Mouse (Mus musculus) embryonic facial prominence, embryonic 10.5 days (tissue): ENCODE data around the gene Plac1. TPM values are rescaled to one million over a fixed set of nuclear protein-coding genes. Genes with fewer than 3 reads are reported as not detected.
A peak's percentile ranks its signal among the peaks of the same experiment; 100 is the strongest.
"Not testable (repeated sequence)": the region's sequence is repeated elsewhere in the genome, so short reads cannot be mapped to it uniquely, and the experiment has no call there.

Source experiments
- DNase-seq: peaks from one replicate; pipeline ENCODE4 v3.0.0-alpha.2; 2017; ENCODE audit warnings: low spot score
- H3K27ac ChIP-seq: fragments of 300-500 bp; sonication (generic); replicated peaks from 2 replicates; pipeline ENCODE4 v1.5.1; 2016; ENCODE audit warnings: mild to moderate bottlenecking
- H3K27me3 ChIP-seq: fragments of 300-500 bp; sonication (generic); replicated peaks from 2 replicates; pipeline ENCODE4 v1.6.1; 2016; ENCODE audit warnings: low read depth, mild to moderate bottlenecking; ENCODE audit not compliant: poor library complexity, severe bottlenecking
- H3K36me3 ChIP-seq: fragments of 300-500 bp; sonication (generic); replicated peaks from 2 replicates; pipeline ENCODE4 v1.6.1; 2016; ENCODE audit warnings: mild to moderate bottlenecking, moderate library complexity
- H3K4me1 ChIP-seq: fragments of 300-500 bp; sonication (generic); 2 replicates; pipeline ENCODE4 v1.6.1; 2016
- H3K4me3 ChIP-seq: fragments of 300-500 bp; sonication (generic); 2 replicates; pipeline ENCODE4 v1.5.1; 2016; ENCODE audit warnings: mild to moderate bottlenecking, moderate library complexity
- H3K9me3 ChIP-seq: fragments of 300-500 bp; sonication (generic); 2 replicates; pipeline ENCODE4 v1.6.1; 2016; ENCODE audit warnings: mild to moderate bottlenecking
- WGBS: fragments of 180-500 bp; shearing (Covaris S2); methylation state at CpG from one replicate; pipeline ENCODE4 v1.1.7; 2016; 5-methylcytosine and 5-hydroxymethylcytosine counted together
- polyA plus RNA-seq: library from polyadenylated mRNA; unstranded; fragments of >200 nt; fragmentation: Nextera tagmentation; extraction: Ambion mirVana; gene quantifications from 2 replicates; pipeline ENCODE4 v1.2.1, GENCODE M21; 2016

Plac1 gene
- polyA plus RNA-seq, result 4.1 and 4.8 TPM in 2 replicates

GRCm38 (mm10) chrX:53240011-53240410, at the start of gene Plac1:
Gene Plac1 (minus strand): TSS chrX:53240111.
- H3K9me3 ChIP-seq, result no peaks in the 10 kb centered on the region
- no peak for DNase-seq
- peaks cover 3% of the 10 kb centered on the region; the same call in 1 of the 2 replicates for H3K4me1 ChIP-seq
- WGBS, result 72% methylated on average over 4 of the region's 4 CpGs
- H3K36me3 ChIP-seq, result no peaks in the 10 kb centered on the region
- no peak within 1 kb of the TSS for H3K4me3 ChIP-seq
- no peak within 1 kb of the TSS for H3K27ac ChIP-seq
- no peaks in the 10 kb centered on the region for H3K27me3 ChIP-seq

- DNase-seq, result no peak
- 86% methylated on average over 5 of the region's 5 CpGs for WGBS
- H3K4me3 ChIP-seq, result no peak overlapping the region
Observed at GRCm38 (mm10) chrX:53287924-53288323, 48.0 kb upstream of the Plac1 start.

GRCm38 (mm10) chrX:53273124-53273523, 33.2 kb upstream of the Plac1 start, which contains the start of gene Fam122c:
Gene Fam122c (plus strand): TSS chrX:53273424.
- Histone ChIP-seq H3K36me3 (no peaks in the 10 kb centered on the region), H3K4me1 (peaks cover 7% of the 10 kb centered on the region), H3K9me3 (no peaks in the 10 kb centered on the region), H3K27me3 (0 out of 2 replicates have a peak, but pooled peaks cover 4% of the 10 kb centered on the region), H3K4me3 (no peak within 1 kb of the TSS), H3K27ac (no peak within 1 kb of the TSS)
- DNase-seq, result no peak
- 51% methylated on average over 1 of the region's 1 CpGs for WGBS

More at GRCm38 (mm10) chrX:53287924-53288323, 48.0 kb upstream of the Plac1 start:
- H3K27ac ChIP-seq, result no peak overlapping the region
- no peaks in the 10 kb centered on the region for H3K4me1 ChIP-seq
- H3K36me3 ChIP-seq, result no peaks in the 10 kb centered on the region
- H3K9me3 ChIP-seq, result no peaks in the 10 kb centered on the region
- no peaks in the 10 kb centered on the region for H3K27me3 ChIP-seq

- peaks cover 13% of the 10 kb centered on the region for H3K4me1 ChIP-seq
- H3K27ac ChIP-seq, H3K9me3 ChIP-seq, H3K4me3 ChIP-seq, DNase-seq, H3K36me3 ChIP-seq, H3K27me3 ChIP-seq: not testable (repeated sequence)
- WGBS, result 85% methylated on average over 3 of the region's 3 CpGs
Observed at GRCm38 (mm10) chrX:53271628-53272027, 31.7 kb upstream of the Plac1 start.

- 0 out of 2 replicates have a peak, but pooled peaks cover 4% of the 10 kb centered on the region for H3K27me3 ChIP-seq
- H3K4me1 ChIP-seq, result peaks cover 13% of the 10 kb centered on the region
- DNase-seq, result no peak
- H3K27ac ChIP-seq, result peak overlapping the region; percentile 86
- WGBS, result 19% methylated on average over 10 of the region's 10 CpGs
- no peaks in the 10 kb centered on the region for H3K9me3 ChIP-seq
- H3K36me3 ChIP-seq, result no peaks in the 10 kb centered on the region
- H3K4me3 ChIP-seq, result peak overlapping the region; percentile 66
Observed at GRCm38 (mm10) chrX:53270063-53270432, 30.1 kb upstream of the Plac1 start.

- WGBS, result 16% methylated on average over 40 of the region's 40 CpGs
- Histone ChIP-seq H3K4me3 (peak within 1 kb of the TSS; percentile 66), H3K27me3 (0 out of 2 replicates have a peak, but pooled peaks cover 4% of the 10 kb centered on the region), H3K4me1 (peaks cover 13% of the 10 kb centered on the region), H3K27ac (peak within 1 kb of the TSS; percentile 86), H3K9me3 (no peaks in the 10 kb centered on the region), H3K36me3 (no peaks in the 10 kb centered on the region)
- peak; percentile 92 for DNase-seq
Observed at GRCm38 (mm10) chrX:53269289-53270062, 29.6 kb upstream of the Plac1 start, which contains the start of gene Fam122b. Gene Fam122b (minus strand): TSS chrX:53269805.

- H3K9me3 ChIP-seq, result no peaks in the 10 kb centered on the region
- H3K4me3 ChIP-seq, result peak overlapping the region; percentile 66
- DNase-seq, result peak; percentile 83
- H3K36me3 ChIP-seq, result no peaks in the 10 kb centered on the region
- H3K27me3 ChIP-seq, result 0 out of 2 replicates have a peak, but pooled peaks cover 4% of the 10 kb centered on the region
- peaks cover 13% of the 10 kb centered on the region for H3K4me1 ChIP-seq
- 24% methylated on average over 10 of the region's 10 CpGs for WGBS
- H3K27ac ChIP-seq, result peak overlapping the region; percentile 86
Observed at GRCm38 (mm10) chrX:53268856-53269255, 28.9 kb upstream of the Plac1 start.

- DNase-seq, result no peak
- H3K4me3 ChIP-seq, result no peak overlapping the region
- 72% methylated on average over 9 of the region's 9 CpGs for WGBS
- H3K9me3 ChIP-seq, result no peaks in the 10 kb centered on the region
- H3K27me3 ChIP-seq, result peaks cover 4% of the 10 kb centered on the region; the same call in 1 of the 2 replicates
- peaks cover 13% of the 10 kb centered on the region for H3K4me1 ChIP-seq
- H3K36me3 ChIP-seq, result no peaks in the 10 kb centered on the region
- no peak overlapping the region for H3K27ac ChIP-seq
Observed at GRCm38 (mm10) chrX:53266186-53266585, 26.3 kb upstream of the Plac1 start.

- no peak overlapping the region for H3K4me3 ChIP-seq
- H3K27me3 ChIP-seq, result no peaks in the 10 kb centered on the region
- no peak overlapping the region for H3K27ac ChIP-seq
- H3K9me3 ChIP-seq, result no peaks in the 10 kb centered on the region
- no peaks in the 10 kb centered on the region for H3K4me1 ChIP-seq
- DNase-seq, result no peak
- H3K36me3 ChIP-seq, result peaks cover 6% of the 10 kb centered on the region; the same call in 1 of the 2 replicates
Observed at GRCm38 (mm10) chrX:53255195-53255594, 15.3 kb upstream of the Plac1 start.

GRCm38 (mm10) chrX:53237971-53238370, 1.9 kb downstream of the Plac1 start:
- Histone ChIP-seq H3K4me1 (peaks cover 7% of the 10 kb centered on the region; the same call in 1 of the 2 replicates), H3K9me3 (no peaks in the 10 kb centered on the region), H3K4me3 (no peak overlapping the region), H3K36me3 (no peaks in the 10 kb centered on the region), H3K27me3 (no peaks in the 10 kb centered on the region), H3K27ac (no peak overlapping the region)
- 13% methylated on average over 2 of the region's 2 CpGs for WGBS
- DNase-seq, result peak; percentile 28

- 0 out of 2 replicates have a peak, but pooled peaks cover 4% of the 10 kb centered on the region for H3K27me3 ChIP-seq
- H3K9me3 ChIP-seq, result no peaks in the 10 kb centered on the region
- no peak overlapping the region for H3K27ac ChIP-seq
- 58% methylated on average over 7 of the region's 7 CpGs for WGBS
- no peaks in the 10 kb centered on the region for H3K36me3 ChIP-seq
- H3K4me1 ChIP-seq, result peaks cover 10% of the 10 kb centered on the region; the same call in 1 of the 2 replicates
- DNase-seq, result no peak
- H3K4me3 ChIP-seq, result no peak overlapping the region
Observed at GRCm38 (mm10) chrX:53236404-53236803, 3.5 kb downstream of the Plac1 start.

- H3K4me3 ChIP-seq, result no peak overlapping the region
- H3K4me1 ChIP-seq, result peaks cover 10% of the 10 kb centered on the region; the same call in 1 of the 2 replicates
- H3K36me3 ChIP-seq, result no peaks in the 10 kb centered on the region
- no peaks in the 10 kb centered on the region for H3K9me3 ChIP-seq
- WGBS, result 37% methylated on average over 4 of the region's 4 CpGs
- no peak overlapping the region for H3K27ac ChIP-seq
- peak; percentile 44 for DNase-seq
- H3K27me3 ChIP-seq, result 0 out of 2 replicates have a peak, but pooled peaks cover 4% of the 10 kb centered on the region
Observed at GRCm38 (mm10) chrX:53233689-53234088, 6.2 kb downstream of the Plac1 start.

- H3K27ac ChIP-seq, result peak overlapping the region; percentile 69
- H3K4me3 ChIP-seq, result peak overlapping the region; percentile 41; the same call in 1 of the 2 replicates
Observed at GRCm38 (mm10) chrX:53231965-53232364, 7.9 kb downstream of the Plac1 start.

More at GRCm38 (mm10) chrX:53231965-53232364, 7.9 kb downstream of the Plac1 start:
- Histone ChIP-seq H3K9me3 (no peaks in the 10 kb centered on the region), H3K27me3 (0 out of 2 replicates have a peak, but pooled peaks cover 4% of the 10 kb centered on the region), H3K36me3 (no peaks in the 10 kb centered on the region), H3K4me1 (peaks cover 10% of the 10 kb centered on the region; the same call in 1 of the 2 replicates)
- peak; percentile 15 for DNase-seq
- 33% methylated on average over 13 of the region's 13 CpGs for WGBS
